Mouse (Mus musculus) cortical plate, adult 2 months (tissue): ENCODE measurements around the gene Dgki.

Experiments used
- CTCF ChIP-seq: fragments of 200-500 bp; IDR thresholded peaks from 2 replicates; pipeline ENCODE4 v1.5.1; 2011; ENCODE audit warnings: mild to moderate bottlenecking, control low read depth, low read length; ENCODE audit not compliant: insufficient read depth; ENCODE audit errors: extremely low read depth
- POLR2A ChIP-seq: fragments of 200-500 bp; IDR thresholded peaks from 2 replicates; pipeline ENCODE4 v1.6.1; 2011; ENCODE audit warnings: mild to moderate bottlenecking, low read length, control low read depth; ENCODE audit not compliant: insufficient read depth; ENCODE audit errors: extremely low read depth

DNA sequence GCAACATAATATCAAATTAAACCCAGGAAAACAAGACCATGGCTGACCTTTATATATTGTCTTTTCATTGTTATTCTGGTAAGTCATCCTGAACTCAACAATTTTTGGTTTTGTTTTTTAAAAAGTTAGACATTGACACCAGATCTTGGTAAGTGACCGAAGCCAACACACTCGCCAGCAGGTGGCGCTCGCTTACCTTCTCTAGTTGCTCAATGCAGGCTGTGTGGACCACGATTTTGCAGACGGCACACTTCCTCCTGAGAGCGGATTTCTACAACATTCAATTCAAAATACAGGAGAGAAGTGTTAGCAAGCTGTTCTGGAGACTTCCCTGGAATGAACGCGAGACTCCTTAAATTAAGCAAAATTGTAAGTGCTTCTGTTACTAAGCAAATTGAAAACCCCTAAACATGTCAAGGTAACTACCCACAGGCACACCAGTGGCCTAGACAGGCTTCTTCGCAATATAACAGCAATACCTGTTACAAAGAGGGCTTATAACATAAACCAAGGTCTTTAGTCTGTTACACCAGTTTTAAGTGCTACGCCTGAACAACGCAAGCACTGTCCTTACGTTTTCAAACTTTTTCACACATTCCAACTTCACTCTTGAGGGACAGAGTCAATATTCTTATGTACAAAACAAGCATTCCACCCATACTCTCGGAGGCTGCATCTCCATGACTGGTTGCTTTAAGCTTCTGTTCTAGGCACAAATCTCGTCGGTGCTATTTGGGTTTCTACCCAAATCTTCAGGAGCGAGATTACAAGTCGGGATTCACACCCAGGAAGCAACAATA, 202.4 kb downstream of the Dgki start:
- no peak for TF ChIP-seq POLR2A
- TF ChIP-seq CTCF: peak; percentile 91
